Mouse (Mus musculus) G1E (cell line): ENCODE results near the gene Gdf1.

Experiments
- CTCF ChIP-seq: IDR thresholded peaks from 2 replicates; pipeline ENCODE4 v1.5.1; 2012; ENCODE audit warnings: low read depth, low read length, inconsistent platforms, mixed read lengths
- GATA1 ChIP-seq: IDR thresholded peaks from 2 replicates; pipeline ENCODE4 v1.6.1; 2012; ENCODE audit warnings: borderline replicate concordance, low read length, inconsistent platforms, mixed read lengths
- GATA2 ChIP-seq: IDR thresholded peaks from 2 replicates; pipeline ENCODE4 v1.6.1; 2012; ENCODE audit warnings: low read depth, low read length, inconsistent platforms, borderline replicate concordance
- POLR2AphosphoS5 ChIP-seq: IDR thresholded peaks from 2 replicates; pipeline ENCODE4 v1.6.1; 2012; ENCODE audit warnings: low read depth, low read length, inconsistent platforms; ENCODE audit not compliant: insufficient replicate concordance
- TAL1 ChIP-seq: conservative IDR thresholded peaks from 2 replicates; pipeline ENCODE4 v1.6.1; 2012; ENCODE audit warnings: low read depth, low read length, inconsistent platforms, mixed read lengths

GRCm38 (mm10) chr8:70332070-70332877, 2.7 kb downstream of the Gdf1 start:
- TF ChIP-seq CTCF: no peak
- no peak for TF ChIP-seq GATA1
- TF ChIP-seq POLR2AphosphoS5: no peak
- TF ChIP-seq GATA2: no peak
- no peak for TF ChIP-seq TAL1
